ENCODE assay signal across 24 mouse cellular contexts in the genomic region with DNA sequence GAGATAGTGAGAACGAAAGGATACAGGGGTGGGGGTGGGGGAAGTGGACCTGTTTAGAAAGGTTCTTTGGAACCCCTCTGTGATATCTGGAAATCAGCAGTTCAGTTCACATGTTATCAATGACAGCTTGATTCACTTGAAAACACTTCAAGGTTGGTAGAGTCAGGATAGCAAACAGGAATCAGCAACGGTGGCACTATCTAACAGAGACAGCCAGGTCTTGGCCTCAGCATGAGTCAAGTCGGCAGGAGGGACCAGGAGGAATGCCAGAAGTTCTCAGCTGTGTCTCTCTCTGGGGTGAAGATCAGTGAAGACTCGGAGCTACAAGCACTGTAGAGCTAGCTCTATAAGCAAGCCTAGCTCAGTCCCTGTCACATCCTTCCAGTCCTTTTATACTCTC. TPM values are rescaled to one million over a fixed set of nuclear protein-coding genes. Genes with fewer than 3 reads are reported as not detected.
DNase-seq lines count a peak whose midpoint lies in the region; ATAC-seq and TF ChIP-seq lines count a peak whose summit lies in the region.
"Had no signal": no experiment of that assay in that cellular context is flagged by ENCODE, and none has a peak within 500 bp of the region (broad histone marks: within the 10 kb centered on the region; RNA-seq: fewer than 3 reads in every experiment).

No protein-coding gene starts in this region.

- H3K9me3 ChIP-seq in liver, embryonic 11.5 days (ENCODE audit: control insufficient read depth, low read length) = no peaks in the 10 kb centered on the region
- H3K9me3 ChIP-seq in liver, postnatal 0 days (ENCODE audit: low read length) = no peaks in the 10 kb centered on the region
- no peaks in the 10 kb centered on the region for H3K9me3 ChIP-seq in liver, embryonic 14.5 days (ENCODE audit: control insufficient read depth, low read length)
- no peaks in the 10 kb centered on the region for H3K9me3 ChIP-seq in midbrain, embryonic 14.5 days (ENCODE audit: control insufficient read depth, low read length)
- H3K9me3 ChIP-seq: embryonic facial prominence, embryonic 13.5 days; embryonic facial prominence, embryonic 15.5 days; forebrain, embryonic 10.5 days; forebrain, embryonic 12.5 days had no signal

- no peak for DNase-seq in liver, embryonic 11.5 days (ENCODE audit: low spot score)
- DNase-seq in liver, postnatal 0 days = no peak
- DNase-seq in liver, embryonic 14.5 days (ENCODE audit: low read depth in 3 of 3, low spot score in 3 of 3) = no peak
- DNase-seq in liver = no peak
- DNase-seq in midbrain, embryonic 14.5 days = no peak
- DNase-seq: adrenal gland, adult 8-10 months; adrenal gland, postnatal 14 days; adrenal gland, postnatal 36 days; cerebellum, adult 11-12 months; cerebellum, adult 2 months; cerebellum, adult 9-10 months; cerebellum, postnatal 25 days had no signal

- H3K4me2 ChIP-seq in liver, embryonic 11.5 days = no peak overlapping the region
- no peak overlapping the region for H3K4me2 ChIP-seq in liver, postnatal 0 days (ENCODE audit: low read depth, low read length)
- no peak overlapping the region for H3K4me2 ChIP-seq in liver, embryonic 14.5 days (ENCODE audit: low read depth)
- no peak overlapping the region for H3K4me2 ChIP-seq in midbrain, embryonic 14.5 days (ENCODE audit: low read length)
- H3K4me2 ChIP-seq: embryonic facial prominence, embryonic 13.5 days; embryonic facial prominence, embryonic 15.5 days; forebrain, embryonic 12.5 days had no signal

- no peak overlapping the region for H3K4me3 ChIP-seq in liver, embryonic 11.5 days (ENCODE audit: low read depth, low read length)
- no peak overlapping the region for H3K4me3 ChIP-seq in liver, postnatal 0 days (ENCODE audit: low read depth, low read length)
- H3K4me3 ChIP-seq in liver, embryonic 14.5 days (ENCODE audit: insufficient read depth in 1 of 2, low read depth in 2 of 2, low read length in 2 of 2) = no peak overlapping the region
- H3K4me3 ChIP-seq in midbrain, embryonic 14.5 days (replicated peaks; ENCODE audit: low read depth, low read length) = no peak overlapping the region
- H3K4me3 ChIP-seq: embryonic facial prominence, embryonic 13.5 days; embryonic facial prominence, embryonic 15.5 days; erythroblast, embryonic 14.5 days; forebrain, embryonic 10.5 days; forebrain, embryonic 12.5 days had no signal

- peak; percentile 51; the same call in 1 of the 2 replicates for ATAC-seq in liver, embryonic 11.5 days (replicated peaks; ENCODE audit: low FRiP score)
- no peak for ATAC-seq in liver, postnatal 0 days
- 0 out of 2 replicates have a peak, but pooled peaks have one; percentile 23 for ATAC-seq in liver, embryonic 14.5 days (ENCODE audit: insufficient read depth)
- 0 out of 2 replicates have a peak, but pooled peaks have one; percentile 37 for ATAC-seq in megakaryocyte-erythroid progenitor cell, adult 5-6 weeks (replicated peaks; ENCODE audit: low FRiP score, low TSS enrichment, poor library complexity, severe bottlenecking)
- ATAC-seq in midbrain, embryonic 14.5 days (ENCODE audit: low FRiP score, low TSS enrichment) = no peak
- ATAC-seq: activated CD4-positive, CD25-positive, alpha-beta regulatory T cell, adult 4 months; forebrain, embryonic 14.5 days; forebrain, embryonic 16.5 days; Patski had no signal

- H3K4me1 ChIP-seq in liver, embryonic 11.5 days (replicated peaks; ENCODE audit: control insufficient read depth, insufficient read depth, low read length) = peaks cover under 1% of the 10 kb centered on the region
- H3K4me1 ChIP-seq in liver, postnatal 0 days (ENCODE audit: insufficient read depth) = no peaks in the 10 kb centered on the region
- peaks cover 0 to 3% of the 10 kb centered on the region in 2 experiments; a peak in 2 of 4 replicates for H3K4me1 ChIP-seq in liver, embryonic 14.5 days (replicated peaks; ENCODE audit: control insufficient read depth in 2 of 2, insufficient read depth in 2 of 2, low read length in 1 of 2)
- H3K4me1 ChIP-seq in midbrain, embryonic 14.5 days (ENCODE audit: control insufficient read depth, insufficient read depth, low read length) = no peaks in the 10 kb centered on the region
- H3K4me1 ChIP-seq: embryonic facial prominence, embryonic 13.5 days; embryonic facial prominence, embryonic 15.5 days had no signal

- H3K9ac ChIP-seq in liver, embryonic 11.5 days (ENCODE audit: low read depth, low read length) = no peak overlapping the region
- H3K9ac ChIP-seq in liver, postnatal 0 days (replicated peaks) = no peak overlapping the region
- H3K9ac ChIP-seq in liver, embryonic 14.5 days (replicated peaks) = no peak overlapping the region
- H3K9ac ChIP-seq in midbrain, embryonic 14.5 days (replicated peaks; ENCODE audit: low read length) = no peak overlapping the region
- H3K9ac ChIP-seq: embryonic facial prominence, embryonic 13.5 days; embryonic facial prominence, embryonic 15.5 days; forebrain, embryonic 12.5 days had no signal

- TF ChIP-seq CTCF in liver, postnatal 0 days (IDR thresholded peaks at IDR 0.05; ENCODE audit: low read depth) = no peak
- no peak for TF ChIP-seq CTCF in liver, embryonic 14.5 days (IDR thresholded peaks at IDR 0.05; ENCODE audit: low read depth)

- no peak overlapping the region for H3K27ac ChIP-seq in liver, embryonic 11.5 days (ENCODE audit: low read depth, low read length)
- no peak overlapping the region for H3K27ac ChIP-seq in liver, postnatal 0 days (ENCODE audit: low read depth)
- no peak overlapping the region for H3K27ac ChIP-seq in liver, embryonic 14.5 days
- H3K27ac ChIP-seq in midbrain, embryonic 14.5 days (replicated peaks; ENCODE audit: low read depth, low read length) = no peak overlapping the region
- H3K27ac ChIP-seq: embryonic facial prominence, embryonic 13.5 days; embryonic facial prominence, embryonic 15.5 days; forebrain, embryonic 10.5 days; forebrain, embryonic 12.5 days had no signal

- H3K27me3 ChIP-seq in liver, embryonic 11.5 days (replicated peaks; ENCODE audit: control insufficient read depth, insufficient read depth, low read length) = no peaks in the 10 kb centered on the region
- no peaks in the 10 kb centered on the region for H3K27me3 ChIP-seq in liver, postnatal 0 days (ENCODE audit: insufficient read depth, low read length)
- H3K27me3 ChIP-seq in liver, embryonic 14.5 days (ENCODE audit: control insufficient read depth, insufficient read depth, low read length) = no peaks in the 10 kb centered on the region
- H3K27me3 ChIP-seq in midbrain, embryonic 14.5 days (ENCODE audit: control insufficient read depth, insufficient read depth, low read length) = no peaks in the 10 kb centered on the region
- H3K27me3 ChIP-seq: embryonic facial prominence, embryonic 13.5 days; embryonic facial prominence, embryonic 15.5 days; forebrain, embryonic 12.5 days had no signal

- H3K36me3 ChIP-seq in liver, embryonic 11.5 days (ENCODE audit: control insufficient read depth, insufficient read depth, low read length) = no peaks in the 10 kb centered on the region
- H3K36me3 ChIP-seq in liver, postnatal 0 days (replicated peaks; ENCODE audit: insufficient read depth, low read length) = no peaks in the 10 kb centered on the region
- H3K36me3 ChIP-seq in liver, embryonic 14.5 days (replicated peaks; ENCODE audit: control insufficient read depth, insufficient read depth, low read depth) = no peaks in the 10 kb centered on the region
- no peaks in the 10 kb centered on the region for H3K36me3 ChIP-seq in midbrain, embryonic 14.5 days (ENCODE audit: control insufficient read depth, insufficient read depth, low read length)
- H3K36me3 ChIP-seq: embryonic facial prominence, embryonic 13.5 days; embryonic facial prominence, embryonic 15.5 days; forebrain, embryonic 10.5 days; forebrain, embryonic 12.5 days had no signal

- no peak for TF ChIP-seq EP300 in liver, postnatal 0 days (IDR thresholded peaks at IDR 0.05; ENCODE audit: low read depth)
- no peak for TF ChIP-seq EP300 in liver, embryonic 14.5 days (IDR thresholded peaks at IDR 0.05; ENCODE audit: low read depth)

- 50% methylated on average over 4 of the region's 4 CpGs for WGBS in liver, embryonic 11.5 days
- WGBS in liver, postnatal 0 days (ENCODE audit: insufficient replicate concordance) = 56% methylated on average over 4 of the region's 4 CpGs
- 36% methylated on average over 4 of the region's 4 CpGs for WGBS in liver, embryonic 14.5 days (ENCODE audit: insufficient replicate concordance)
- 85% methylated on average over 4 of the region's 4 CpGs for WGBS in midbrain, embryonic 14.5 days

RNA-seq across cellular contexts. Expression of a gene that starts 14.8 kb away (rescaled TPM):
- 0.23 TPM in 1 of 2 replicates, not detected in the other for polyA plus RNA-seq in liver, embryonic 11.5 days (2014; fragmentation: Nextera tagmentation; extraction: Ambion mirVana)
- not detected in 2 replicates for polyA plus RNA-seq in liver, postnatal 0 days (2015; fragmentation: Nextera tagmentation; extraction: Ambion mirVana)
- polyA plus RNA-seq in liver, embryonic 14.5 days (2012; rRNA removed) = not detected in 2 replicates
- not detected in 2 replicates for polyA plus RNA-seq in liver, embryonic 14.5 days (2014; fragmentation: Nextera tagmentation; extraction: Ambion mirVana)
- not detected in 2 replicates for total RNA-seq in megakaryocyte-erythroid progenitor cell, adult 5-6 weeks (2014; fragmentation: Nextera tagmentation)
- not detected in 2 replicates for total RNA-seq in megakaryocyte-erythroid progenitor cell, adult 5-6 weeks (2017)
- 0.86 and 1.9 TPM in 2 replicates for polyA plus RNA-seq in midbrain, embryonic 14.5 days (2014; fragmentation: Nextera tagmentation; extraction: Ambion mirVana)
- total RNA-seq: adrenal gland, adult 18-20 months; adrenal gland, adult 8-10 months; adrenal gland, postnatal 14 days; adrenal gland, postnatal 36 days had no signal
- polyA plus RNA-seq: C2C12; embryonic facial prominence, embryonic 13.5 days; erythroblast, embryonic 14.5 days; forebrain, embryonic 12.5 days had no signal

Comparison
In these comparisons a context has a peak if more than half of its experiments do, and no peak if none do; other contexts are left out.
1. ATAC-seq: peak in liver, embryonic 11.5 days (single experiment), liver, embryonic 14.5 days (single experiment) and megakaryocyte-erythroid progenitor cell, adult 5-6 weeks (single experiment); none in liver, postnatal 0 days (single experiment) and midbrain, embryonic 14.5 days (single experiment).